Mouse (Mus musculus) limb, embryonic 11.5 days (tissue): ENCODE measurements at regions not wholly inside any gene's neighbourhood (a gene's known extent, or its start where the extent isn't known, plus 50 kb on each side); places are given as distances from the start of the nearest gene placed in this dataset.
A peak's percentile ranks its signal among the peaks of the same experiment; 100 is the strongest.

ENCODE experiments used
- ATAC-seq: fragments of 200-750 bp; cut with Nextera tagmentation; 2 replicates; pipeline ENCODE4 v1.8.0; 2017; ENCODE audit warnings: low read depth; ENCODE audit not compliant: insufficient number of reproducible peaks, low FRiP score, low TSS enrichment
- DNase-seq: peaks from one replicate; pipeline ENCODE4 v3.0.0-alpha.2; 2015; ENCODE audit warnings: low spot score
- H3K27ac ChIP-seq: fragments of 300-500 bp; sonication (generic); replicated peaks from 2 replicates; pipeline ENCODE4 v1.5.1; 2014; ENCODE audit warnings: low read depth, mild to moderate bottlenecking, low read length
- H3K27me3 ChIP-seq: fragments of 300-500 bp; sonication (generic); 2 replicates; pipeline ENCODE4 v1.6.1; 2014; ENCODE audit warnings: mild to moderate bottlenecking, low read length, mixed read lengths; ENCODE audit not compliant: control insufficient read depth, insufficient read depth
- H3K36me3 ChIP-seq: fragments of 300-500 bp; sonication (generic); 2 replicates; pipeline ENCODE4 v1.6.1; 2014; ENCODE audit warnings: mild to moderate bottlenecking, low read length, moderate library complexity, mixed read lengths; ENCODE audit not compliant: control insufficient read depth, insufficient read depth
- H3K4me1 ChIP-seq: fragments of 300-500 bp; sonication (generic); 2 replicates; pipeline ENCODE4 v1.6.1; 2014; ENCODE audit warnings: low read length, mixed read lengths; ENCODE audit not compliant: control insufficient read depth, insufficient read depth
- H3K4me2 ChIP-seq: fragments of 300-500 bp; sonication (generic); 2 replicates; pipeline ENCODE4 v1.6.1; 2014; ENCODE audit warnings: low read depth, mild to moderate bottlenecking, moderate library complexity; ENCODE audit not compliant: severe bottlenecking
- H3K4me3 ChIP-seq: fragments of 300-500 bp; sonication (generic); 2 replicates; pipeline ENCODE4 v1.5.1; 2014; ENCODE audit warnings: low read depth, low read length
- H3K9ac ChIP-seq: fragments of 300-500 bp; sonication (generic); 2 replicates; pipeline ENCODE4 v1.6.1; 2014; ENCODE audit warnings: mild to moderate bottlenecking, low read length
- H3K9me3 ChIP-seq: fragments of 300-500 bp; sonication (generic); 2 replicates; pipeline ENCODE4 v1.6.1; 2016; ENCODE audit warnings: low read length; ENCODE audit not compliant: control insufficient read depth
- WGBS: fragments of 180-500 bp; shearing (Covaris S2); extraction: QIAGEN DNeasy Blood & Tissue Kit; methylation state at CpG from one replicate; pipeline ENCODE4 v1.1.7; 2014; 5-methylcytosine and 5-hydroxymethylcytosine counted together

DNA sequence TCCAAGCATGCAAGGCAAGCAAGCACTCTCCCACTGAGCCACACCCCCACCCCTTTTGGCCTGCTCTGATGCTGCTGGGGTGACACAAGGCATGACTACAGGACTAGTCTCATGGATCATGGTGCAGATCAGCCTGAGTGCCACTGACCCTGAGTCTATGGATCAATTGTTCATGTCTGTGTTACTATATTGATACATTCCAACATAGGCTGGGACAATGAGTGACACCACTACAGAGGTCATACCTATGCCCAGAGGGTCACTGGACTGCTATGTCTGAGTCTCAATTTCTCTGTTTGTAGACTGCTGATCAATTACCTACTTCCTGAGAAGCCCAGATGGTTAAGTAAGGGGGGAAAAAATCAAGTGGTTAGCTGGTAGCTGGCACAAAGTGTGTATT lies 116.5 kb upstream of the Prok2 start:
- Histone ChIP-seq H3K36me3 (no peaks in the 10 kb centered on the region), H3K9me3 (no peaks in the 10 kb centered on the region), H3K9ac (no peak overlapping the region), H3K4me3 (no peak overlapping the region), H3K27me3 (0 out of 2 replicates have a peak, but pooled peaks cover 2% of the 10 kb centered on the region), H3K27ac (no peak overlapping the region), H3K4me1 (peaks cover 8% of the 10 kb centered on the region), H3K4me2 (no peak overlapping the region)
- DNase-seq (no peak), ATAC-seq (no peak)

- DNase-seq = no peak
- Histone ChIP-seq H3K27ac (no peak overlapping the region), H3K27me3 (0 out of 2 replicates have a peak, but pooled peaks cover 2% of the 10 kb centered on the region), H3K4me3 (no peak overlapping the region), H3K9ac (no peak overlapping the region), H3K36me3 (no peaks in the 10 kb centered on the region), H3K9me3 (no peaks in the 10 kb centered on the region), H3K4me1 (peaks cover 8% of the 10 kb centered on the region), H3K4me2 (no peak overlapping the region)
- no peak for ATAC-seq
- WGBS = 85% methylated on average over 6 of the region's 6 CpGs
These were observed 114.6 kb upstream of the Prok2 start for GRCm38 (mm10) chr6:99840823-99841222.

DNA sequence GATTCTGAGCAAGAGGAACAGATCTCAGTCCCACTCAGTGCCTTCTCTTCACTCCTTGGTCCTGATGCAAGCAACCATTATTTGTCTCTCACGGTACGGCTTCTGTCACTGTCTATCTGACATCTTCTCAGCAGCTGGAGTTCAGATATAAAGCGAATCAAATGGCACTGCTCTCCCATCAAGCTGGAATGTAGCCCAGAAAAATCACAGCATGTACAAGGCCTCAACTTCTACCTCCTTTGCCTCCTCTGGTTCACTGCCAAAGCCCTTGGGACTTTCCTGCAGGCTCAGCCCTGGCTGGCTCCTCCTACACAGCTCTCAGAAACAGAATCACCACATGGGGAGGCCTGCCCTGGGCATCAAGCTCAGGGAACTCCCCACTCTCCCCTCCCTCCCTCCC lies 107.1 kb upstream of the Prok2 start:
- 79% methylated on average over 3 of the region's 3 CpGs for WGBS
- H3K4me2 ChIP-seq = no peak overlapping the region
- H3K4me1 ChIP-seq = no peaks in the 10 kb centered on the region
- no peaks in the 10 kb centered on the region for H3K9me3 ChIP-seq
- no peaks in the 10 kb centered on the region for H3K27me3 ChIP-seq
- H3K4me3 ChIP-seq = no peak overlapping the region
- ATAC-seq (no peak), DNase-seq (no peak)
- no peak overlapping the region for H3K27ac ChIP-seq
- no peaks in the 10 kb centered on the region for H3K36me3 ChIP-seq
- no peak overlapping the region for H3K9ac ChIP-seq

- Histone ChIP-seq H3K4me3 (no peak overlapping the region), H3K27me3 (no peaks in the 10 kb centered on the region), H3K36me3 (no peaks in the 10 kb centered on the region), H3K4me1 (no peaks in the 10 kb centered on the region), H3K9ac (no peak overlapping the region), H3K4me2 (no peak overlapping the region), H3K27ac (no peak overlapping the region), H3K9me3 (no peaks in the 10 kb centered on the region)
- DNase-seq (no peak), ATAC-seq (no peak)
- 92% methylated on average over 5 of the region's 5 CpGs for WGBS
These were observed 101.4 kb upstream of the Prok2 start for GRCm38 (mm10) chr6:99827625-99828024.

- Histone ChIP-seq H3K9ac (no peak overlapping the region), H3K4me1 (no peaks in the 10 kb centered on the region), H3K9me3 (no peaks in the 10 kb centered on the region), H3K4me3 (no peak overlapping the region), H3K36me3 (no peaks in the 10 kb centered on the region), H3K27me3 (no peaks in the 10 kb centered on the region), H3K4me2 (no peak overlapping the region), H3K27ac (no peak overlapping the region)
- WGBS = 69% methylated on average over 6 of the region's 6 CpGs
- DNase-seq (no peak), ATAC-seq (no peak)
These were observed 98.6 kb upstream of the Prok2 start for GRCm38 (mm10) chr6:99824808-99825207.

DNA sequence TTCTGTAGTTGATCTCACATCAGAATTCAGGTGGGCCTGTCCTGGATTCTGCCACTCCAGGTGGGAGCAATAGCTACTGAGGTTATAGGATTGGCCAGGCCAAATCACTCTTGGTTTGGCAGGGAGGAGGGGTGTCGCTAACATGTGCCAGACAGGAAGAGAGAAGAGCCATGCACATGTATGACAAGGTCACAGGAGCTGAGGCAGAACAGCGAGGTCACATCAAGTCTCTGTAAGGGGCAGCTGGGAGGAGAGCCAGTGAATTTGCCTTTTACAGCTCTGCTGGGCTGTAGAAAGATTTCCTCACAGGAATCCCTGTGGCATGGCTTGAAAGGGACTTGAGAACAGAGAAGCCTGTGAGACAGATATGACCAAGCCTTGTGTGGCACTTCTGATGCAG lies 96.3 kb upstream of the Prok2 start:
- no peak for ATAC-seq
- 78% methylated on average over 2 of the region's 2 CpGs for WGBS

GRCm38 (mm10) chr6:99819255-99819929 lies 93.2 kb upstream of the Prok2 start:
- Histone ChIP-seq H3K4me2 (no peak overlapping the region), H3K27me3 (no peaks in the 10 kb centered on the region), H3K36me3 (no peaks in the 10 kb centered on the region), H3K27ac (no peak overlapping the region), H3K9ac (no peak overlapping the region), H3K4me1 (peaks cover 6% of the 10 kb centered on the region; the same call in 1 of the 2 replicates), H3K4me3 (no peak overlapping the region), H3K9me3 (no peaks in the 10 kb centered on the region)
- WGBS = 47% methylated on average over 8 of the region's 8 CpGs
- DNase-seq (no peak), ATAC-seq (0 out of 2 replicates have a peak, but pooled peaks have one; percentile 68)

More for the DNA sequence above, 96.3 kb upstream of the Prok2 start:
- no peak overlapping the region for H3K27ac ChIP-seq
- H3K4me1 ChIP-seq = peaks cover 6% of the 10 kb centered on the region; the same call in 1 of the 2 replicates
- H3K36me3 ChIP-seq = no peaks in the 10 kb centered on the region
- no peak overlapping the region for H3K4me3 ChIP-seq
- no peak overlapping the region for H3K4me2 ChIP-seq
- no peaks in the 10 kb centered on the region for H3K9me3 ChIP-seq
- DNase-seq = no peak
- no peak overlapping the region for H3K9ac ChIP-seq
- no peaks in the 10 kb centered on the region for H3K27me3 ChIP-seq

DNA sequence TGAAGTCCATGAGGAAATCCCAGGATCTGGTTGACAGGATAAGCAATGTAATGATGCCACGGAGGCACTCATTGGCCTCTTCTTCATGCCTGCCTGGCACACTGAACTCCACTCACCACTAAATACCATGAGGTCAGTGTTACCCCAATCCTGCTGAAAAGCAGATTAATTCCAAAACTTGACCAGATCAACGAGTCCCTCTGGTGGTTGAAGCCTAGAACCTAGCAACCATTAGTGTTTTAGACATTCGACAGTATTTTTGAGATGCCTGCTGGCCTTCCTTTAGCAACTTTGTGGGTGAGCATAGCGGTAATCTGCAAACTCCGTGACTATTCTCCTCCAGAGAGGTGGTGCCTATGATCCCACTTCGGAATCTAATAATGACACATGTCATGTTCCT lies 92.3 kb upstream of the Prok2 start:
- peaks cover 6% of the 10 kb centered on the region; the same call in 1 of the 2 replicates for H3K4me1 ChIP-seq
- no peaks in the 10 kb centered on the region for H3K36me3 ChIP-seq
- no peak overlapping the region for H3K27ac ChIP-seq
- no peaks in the 10 kb centered on the region for H3K27me3 ChIP-seq
- H3K9me3 ChIP-seq = no peaks in the 10 kb centered on the region
- 87% methylated on average over 6 of the region's 6 CpGs for WGBS
- ATAC-seq (no peak), DNase-seq (no peak)
- H3K4me3 ChIP-seq = no peak overlapping the region
- H3K4me2 ChIP-seq = no peak overlapping the region
- H3K9ac ChIP-seq = no peak overlapping the region

DNA sequence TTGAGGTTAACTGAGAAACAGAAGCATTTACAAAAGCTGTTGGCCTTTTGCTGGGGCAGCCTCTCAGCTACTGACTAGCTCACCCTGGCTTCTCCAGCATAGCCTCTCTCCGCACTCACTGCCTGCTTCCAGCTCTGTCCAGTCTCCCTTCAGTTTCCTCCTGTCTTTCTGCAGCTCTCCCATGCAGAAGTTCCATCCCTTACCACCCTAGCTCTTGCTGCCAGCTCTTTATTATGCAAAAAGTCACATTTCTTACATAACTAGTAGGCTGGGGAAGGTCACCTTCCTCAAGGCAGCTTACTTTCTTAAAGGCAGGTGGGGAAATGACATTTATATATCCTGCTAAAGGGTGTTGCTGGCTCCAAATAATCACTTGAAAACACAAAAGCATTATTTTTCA lies 91.1 kb upstream of the Prok2 start:
- H3K27ac ChIP-seq = no peak overlapping the region
- H3K27me3 ChIP-seq = no peaks in the 10 kb centered on the region
- H3K4me3 ChIP-seq = no peak overlapping the region
- WGBS = 89% methylated on average over 1 of the region's 1 CpGs
- no peak overlapping the region for H3K9ac ChIP-seq
- H3K36me3 ChIP-seq = no peaks in the 10 kb centered on the region
- H3K4me1 ChIP-seq = peaks cover 6% of the 10 kb centered on the region; the same call in 1 of the 2 replicates
- DNase-seq (no peak), ATAC-seq (no peak)
- no peak overlapping the region for H3K4me2 ChIP-seq
- no peaks in the 10 kb centered on the region for H3K9me3 ChIP-seq
